Mouse (Mus musculus) forebrain, embryonic 11.5 days (tissue): ENCODE measurements around the gene Nudt6. TPM values are rescaled to one million over a fixed set of nuclear protein-coding genes. Genes with fewer than 3 reads are reported as not detected.

Source experiments
- polyA plus RNA-seq: library from polyadenylated mRNA; unstranded; fragments of >200 nt; fragmentation: Nextera tagmentation; extraction: Ambion mirVana; gene quantifications from 2 replicates; pipeline ENCODE4 v1.2.1, GENCODE M21; 2014

The Nudt6 gene
- polyA plus RNA-seq, 1 experiment from 2014 or later, result 4.4 TPM

Other genes starting within 250 kb of the Nudt6 start
- gene Il21, start 187.6 kb downstream of the Nudt6 start, polyA plus RNA-seq, result not detected in 2 replicates
- gene Bbs12, start 107.7 kb downstream of the Nudt6 start, polyA plus RNA-seq, result 8.8 and 9.3 TPM in 2 replicates
- gene Cetn4, start 107.5 kb downstream of the Nudt6 start, polyA plus RNA-seq, result 0.84 and 2.5 TPM in 2 replicates
- 0.83 and 1.1 TPM in 2 replicates for gene Fgf2, start 71.9 kb downstream of the Nudt6 start, polyA plus RNA-seq
- 51.6 and 55.0 TPM in 2 replicates for gene Spata5, start 315 bp downstream of the Nudt6 start, polyA plus RNA-seq
- 20.9 and 24.4 TPM in 2 replicates for gene Spry1, start 219.7 kb upstream of the Nudt6 start, polyA plus RNA-seq